Mouse (Mus musculus) lung, postnatal 0 days (tissue): ENCODE results near the gene Mfsd12. TPM values are rescaled to one million over a fixed set of nuclear protein-coding genes. Genes with fewer than 3 reads are reported as not detected.

Experiments used
- ATAC-seq: fragments of 200-750 bp; cut with Nextera tagmentation; 2 replicates; pipeline ENCODE4 v1.8.0; 2017; ENCODE audit warnings: moderate library complexity
- DNase-seq: peaks from one replicate; pipeline ENCODE4 v3.0.0-alpha.2; 2016; ENCODE audit warnings: low spot score
- H3K27ac ChIP-seq: fragments of 300-500 bp; sonication (generic); 2 replicates; pipeline ENCODE4 v1.5.1; 2014; ENCODE audit warnings: antibody characterized with exemption, mild to moderate bottlenecking, low read length, mixed read lengths
- H3K27me3 ChIP-seq: fragments of 300-500 bp; sonication (generic); replicated peaks from 2 replicates; pipeline ENCODE4 v1.6.1; 2014; ENCODE audit warnings: low read length, mixed read lengths; ENCODE audit not compliant: insufficient read depth
- H3K36me3 ChIP-seq: fragments of 300-500 bp; sonication (generic); 2 replicates; pipeline ENCODE4 v1.6.1; 2014; ENCODE audit warnings: low read length, mixed read lengths; ENCODE audit not compliant: insufficient read depth
- H3K4me1 ChIP-seq: fragments of 300-500 bp; sonication (generic); 2 replicates; pipeline ENCODE4 v1.6.1; 2014; ENCODE audit warnings: antibody characterized with exemption, low read depth, low read length, mixed read lengths; ENCODE audit not compliant: insufficient read depth
- H3K4me2 ChIP-seq: fragments of 300-500 bp; sonication (generic); replicated peaks from 2 replicates; pipeline ENCODE4 v1.6.1; 2014; ENCODE audit warnings: low read depth, mild to moderate bottlenecking, low read length, moderate library complexity, mixed read lengths
- H3K4me3 ChIP-seq: fragments of 300-500 bp; sonication (generic); 2 replicates; pipeline ENCODE4 v1.5.1; 2014; ENCODE audit warnings: low read depth, low read length
- H3K9ac ChIP-seq: fragments of 300-500 bp; sonication (generic); replicated peaks from 2 replicates; pipeline ENCODE4 v1.6.1; 2014; ENCODE audit warnings: low read depth, mild to moderate bottlenecking
- H3K9me3 ChIP-seq: fragments of 300-500 bp; sonication (generic); 2 replicates; pipeline ENCODE4 v1.6.1; 2016; ENCODE audit warnings: low read length, mixed read lengths
- CTCF ChIP-seq: IDR thresholded peaks from 2 replicates; pipeline ENCODE4 v1.5.1; 2016; ENCODE audit warnings: antibody characterized with exemption, mild to moderate bottlenecking
- EP300 ChIP-seq: IDR thresholded peaks from 2 replicates; pipeline ENCODE4 v1.6.1; 2016; ENCODE audit warnings: antibody characterized with exemption, mild to moderate bottlenecking, control low read depth
- WGBS: fragments of 180-500 bp; shearing (Covaris S2); extraction: QIAGEN DNeasy Blood & Tissue Kit; methylation state at CpG from one replicate; pipeline ENCODE4 v1.1.7; 2014; 5-methylcytosine and 5-hydroxymethylcytosine counted together
- polyA plus RNA-seq: library from polyadenylated mRNA; unstranded; fragments of >200 nt; fragmentation: Nextera tagmentation; extraction: Ambion mirVana; gene quantifications from 2 replicates; pipeline ENCODE4 v1.2.1, GENCODE M21; 2015

Mfsd12 gene
- 14.0 and 16.9 TPM in 2 replicates for polyA plus RNA-seq

GRCm38 (mm10) chr10:81356991-81357844 lies at the start of gene Mfsd12:
Mfsd12 (plus strand) TSS chr10:81357491.
- no peaks in the 10 kb centered on the region for H3K27me3 ChIP-seq
- H3K9ac ChIP-seq, result peak within 1 kb of the TSS; percentile 56
- 4% methylated on average over 59 of the region's 79 CpGs for WGBS
- peak within 1 kb of the TSS; percentile 99 for H3K4me2 ChIP-seq
- no peaks in the 10 kb centered on the region for H3K36me3 ChIP-seq
- TF ChIP-seq EP300 (no peak), CTCF (no peak)
- DNase-seq (peak; percentile 95), ATAC-seq (peak; percentile 94)
- peak within 1 kb of the TSS; percentile 70 for H3K4me3 ChIP-seq
- peaks cover 14% of the 10 kb centered on the region for H3K4me1 ChIP-seq
- H3K27ac ChIP-seq, result peak within 1 kb of the TSS; percentile 62; the same call in 1 of the 2 replicates
- no peaks in the 10 kb centered on the region for H3K9me3 ChIP-seq

GRCm38 (mm10) chr10:81309571-81309970 lies 47.7 kb upstream of the Mfsd12 start:
- no peak overlapping the region for H3K9ac ChIP-seq
- H3K4me2 ChIP-seq, result no peak overlapping the region
- no peak overlapping the region for H3K27ac ChIP-seq
- H3K4me1 ChIP-seq, result no peaks in the 10 kb centered on the region
- DNase-seq (no peak), ATAC-seq (no peak)
- H3K9me3 ChIP-seq, result no peaks in the 10 kb centered on the region
- TF ChIP-seq CTCF (no peak), EP300 (no peak)
- H3K4me3 ChIP-seq, result no peak overlapping the region
- H3K27me3 ChIP-seq, result no peaks in the 10 kb centered on the region
- 73% methylated on average over 5 of the region's 5 CpGs for WGBS
- peaks cover 43% of the 10 kb centered on the region for H3K36me3 ChIP-seq

- H3K27ac ChIP-seq, result no peak overlapping the region
- no peaks in the 10 kb centered on the region for H3K27me3 ChIP-seq
- H3K4me1 ChIP-seq, result no peaks in the 10 kb centered on the region
- no peak overlapping the region for H3K9ac ChIP-seq
- H3K4me2 ChIP-seq, result no peak overlapping the region
- TF ChIP-seq CTCF (no peak), EP300 (no peak)
- H3K4me3 ChIP-seq, result no peak overlapping the region
- ATAC-seq (no peak), DNase-seq (no peak)
- 90% methylated on average over 13 of the region's 13 CpGs for WGBS
- peaks cover 19% of the 10 kb centered on the region for H3K36me3 ChIP-seq
- H3K9me3 ChIP-seq, result no peaks in the 10 kb centered on the region
These were observed 43.7 kb upstream of the Mfsd12 start for GRCm38 (mm10) chr10:81313581-81313980.

GRCm38 (mm10) chr10:81314201-81314600 lies 43.1 kb upstream of the Mfsd12 start:
- ATAC-seq (no peak), DNase-seq (no peak)
- Histone ChIP-seq H3K4me2 (no peak overlapping the region), H3K9me3 (no peaks in the 10 kb centered on the region), H3K36me3 (peaks cover 14% of the 10 kb centered on the region), H3K4me3 (no peak overlapping the region), H3K27ac (no peak overlapping the region), H3K4me1 (peaks cover 2% of the 10 kb centered on the region; the same call in 1 of the 2 replicates), H3K9ac (no peak overlapping the region), H3K27me3 (no peaks in the 10 kb centered on the region)
- no peak for TF ChIP-seq CTCF
- TF ChIP-seq EP300, result no peak
- WGBS, result 79% methylated on average over 7 of the region's 7 CpGs

GRCm38 (mm10) chr10:81315587-81315986 lies 41.7 kb upstream of the Mfsd12 start:
- Histone ChIP-seq H3K4me1 (peaks cover 10% of the 10 kb centered on the region; the same call in 1 of the 2 replicates), H3K9ac (no peak overlapping the region), H3K36me3 (peaks cover 13% of the 10 kb centered on the region), H3K4me2 (no peak overlapping the region), H3K9me3 (no peaks in the 10 kb centered on the region), H3K27me3 (no peaks in the 10 kb centered on the region), H3K4me3 (no peak overlapping the region), H3K27ac (no peak overlapping the region)
- 89% methylated on average over 16 of the region's 16 CpGs for WGBS
- DNase-seq (no peak), ATAC-seq (no peak)
- TF ChIP-seq CTCF (no peak), EP300 (no peak)

- 0 out of 2 replicates have a peak overlapping the region, but pooled peaks have one; percentile 20 for H3K27ac ChIP-seq
- H3K27me3 ChIP-seq, result no peaks in the 10 kb centered on the region
- WGBS, result 49% methylated on average over 15 of the region's 16 CpGs
- peaks cover 10% of the 10 kb centered on the region; the same call in 1 of the 2 replicates for H3K36me3 ChIP-seq
- TF ChIP-seq CTCF (peak; percentile 68), EP300 (no peak)
- H3K9me3 ChIP-seq, result no peaks in the 10 kb centered on the region
- H3K4me2 ChIP-seq, result peak overlapping the region; percentile 61
- H3K4me1 ChIP-seq, result peaks cover 10% of the 10 kb centered on the region; the same call in 1 of the 2 replicates
- peak; percentile 54 for DNase-seq
- H3K4me3 ChIP-seq, result 0 out of 2 replicates have a peak overlapping the region, but pooled peaks have one; percentile 17
- ATAC-seq, result no peak
- no peak overlapping the region; the same call in 1 of the 2 replicates for H3K9ac ChIP-seq
These were observed 40.8 kb upstream of the Mfsd12 start for GRCm38 (mm10) chr10:81316338-81317060.
